Mouse (Mus musculus) embryo, embryonic 10 days (tissue): Measurements from ENCODE around the gene Syne2.

Source experiments
- DNase-seq: peaks from one replicate; pipeline ENCODE4 v3.0.0-alpha.2; 2015; ENCODE audit warnings: low spot score

The Syne2 gene

DNA sequence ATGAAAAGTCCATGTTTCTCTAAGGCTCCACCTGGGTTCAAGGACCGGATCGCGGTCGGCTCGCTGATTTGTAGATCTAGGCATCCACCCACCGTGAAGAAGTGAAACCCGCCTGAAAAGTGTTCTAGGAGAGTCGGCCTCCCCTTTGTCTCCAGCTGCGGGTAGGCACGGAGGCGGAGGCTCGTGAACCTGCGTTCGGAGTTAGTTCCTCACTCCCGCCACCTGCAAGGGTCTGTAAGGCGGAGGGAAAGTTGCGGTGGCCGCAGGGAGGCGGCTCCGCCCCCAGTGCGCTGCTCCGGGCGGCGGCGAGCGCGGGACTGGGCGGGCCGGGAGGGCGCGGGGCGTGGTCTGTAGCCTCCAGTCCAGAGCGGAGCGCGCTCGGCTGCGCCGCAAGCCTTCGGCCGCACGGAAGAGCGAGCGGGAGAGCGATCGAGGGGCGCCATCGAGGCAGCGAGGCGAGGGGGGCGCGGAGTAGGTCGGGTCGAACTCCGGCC is at the start of gene Syne2:
Gene Syne2, plus strand, starts transcription at position 176 of the 494 bp plus-strand sequence.
- DNase-seq: peak; percentile 87

DNA sequence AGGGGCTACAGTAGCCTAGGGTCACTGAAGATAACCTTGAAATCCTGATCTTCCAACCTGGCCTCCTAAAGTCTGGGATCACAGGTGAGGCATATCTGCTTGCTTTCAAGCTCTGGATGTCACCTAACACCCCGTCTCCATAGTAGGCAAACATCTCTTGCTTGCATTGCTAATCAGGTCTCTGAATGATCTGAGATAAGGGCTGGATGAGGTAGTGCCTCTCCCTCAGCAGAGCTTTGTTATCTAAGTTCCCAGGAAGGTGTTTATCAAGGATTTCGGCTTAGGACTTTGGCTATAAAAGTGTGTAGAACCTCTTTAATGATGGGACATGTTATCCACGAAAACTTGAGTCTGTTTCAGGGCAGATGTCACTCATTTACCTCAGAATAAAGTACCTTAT is 46.5 kb upstream of the Syne2 start:
- no peak for DNase-seq

DNA sequence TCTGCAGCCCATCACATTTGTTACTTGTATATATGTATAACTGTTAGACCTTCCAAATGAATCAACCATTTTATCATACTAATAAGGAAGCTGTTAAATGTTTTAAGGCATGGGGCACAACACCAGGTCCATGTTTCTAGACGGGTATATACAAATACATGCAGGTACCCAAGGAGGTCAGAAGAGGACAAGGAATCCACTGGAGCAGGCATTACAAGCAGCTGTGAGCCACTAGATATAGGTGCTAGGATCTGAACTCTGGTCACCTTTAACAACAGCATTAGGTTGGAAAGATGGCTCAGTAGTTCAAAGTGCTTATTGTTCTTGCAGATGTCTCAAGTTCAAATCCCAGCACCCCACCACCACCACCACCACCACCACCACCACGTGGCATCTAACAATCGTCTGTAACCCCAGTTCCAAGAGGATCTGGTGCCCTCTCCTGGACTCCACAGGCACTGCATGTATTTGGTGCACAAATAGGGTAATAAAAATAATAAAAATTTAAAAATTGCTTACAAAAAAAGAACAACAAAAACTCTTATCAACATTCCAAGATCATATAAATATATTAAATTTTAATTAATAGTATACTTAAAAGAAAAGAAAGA is 45.4 kb upstream of the Syne2 start:
- DNase-seq: peak; percentile 59

DNA sequence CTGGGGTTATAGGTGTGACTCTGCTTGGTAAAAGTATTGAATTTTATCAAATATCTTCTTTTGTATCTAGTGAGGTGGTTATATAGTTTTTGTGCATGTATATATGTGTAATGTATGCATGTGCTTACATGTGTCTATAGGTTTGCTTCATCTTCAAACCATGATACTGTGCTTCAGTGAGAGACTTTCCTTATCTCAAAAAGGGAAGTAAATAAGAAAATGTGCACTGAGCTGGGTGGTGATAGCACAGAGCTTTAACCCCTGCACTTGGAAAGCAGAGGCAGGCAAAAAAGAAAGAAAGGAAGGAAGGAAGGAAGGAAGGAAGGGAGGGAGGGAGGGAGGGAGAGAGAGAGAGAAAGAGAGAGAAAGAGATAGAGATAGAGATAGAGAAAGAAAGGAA is 36.5 kb upstream of the Syne2 start:
- no peak for DNase-seq

DNA sequence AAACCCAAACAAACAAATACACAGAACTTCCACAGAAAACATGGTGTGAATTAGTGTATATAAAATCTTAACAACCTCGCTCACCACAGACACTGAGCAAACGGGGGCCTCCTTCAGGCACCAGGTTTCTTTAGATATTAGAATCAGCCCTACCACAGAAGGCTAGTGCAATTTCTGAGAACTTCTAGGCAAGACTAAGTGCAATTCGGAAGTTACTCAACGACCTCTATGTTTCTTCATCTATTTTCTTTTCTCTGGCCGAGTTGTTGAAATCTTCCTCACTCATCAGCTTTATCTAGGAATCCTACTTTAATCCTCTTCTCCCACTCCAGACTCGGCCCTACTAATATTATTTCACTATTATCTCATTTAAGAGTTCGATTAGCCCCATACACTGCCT is 35.9 kb upstream of the Syne2 start:
- DNase-seq: no peak

DNA sequence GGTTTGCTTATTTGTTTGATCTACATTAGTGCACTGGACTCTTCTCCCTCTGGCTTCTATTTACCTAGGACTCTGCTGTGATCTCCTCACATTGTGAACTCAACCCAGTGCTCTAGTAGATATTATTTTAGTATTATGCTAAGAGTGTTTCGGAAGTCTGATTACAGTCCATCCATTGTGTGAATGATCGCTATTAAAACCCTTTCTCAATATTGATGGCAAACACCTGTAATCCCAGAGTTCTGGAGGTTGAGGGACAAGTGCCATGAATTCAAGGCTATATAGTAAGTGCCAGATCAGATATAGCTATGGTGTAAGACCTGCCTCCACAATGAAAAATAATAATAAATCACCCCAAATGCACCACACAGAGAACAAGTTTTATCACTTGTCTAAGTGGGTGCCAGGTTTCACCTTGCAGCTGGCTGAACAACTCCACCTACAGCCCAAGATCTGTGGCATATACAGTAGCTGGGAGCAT is 33.6 kb upstream of the Syne2 start:
- no peak for DNase-seq

DNA sequence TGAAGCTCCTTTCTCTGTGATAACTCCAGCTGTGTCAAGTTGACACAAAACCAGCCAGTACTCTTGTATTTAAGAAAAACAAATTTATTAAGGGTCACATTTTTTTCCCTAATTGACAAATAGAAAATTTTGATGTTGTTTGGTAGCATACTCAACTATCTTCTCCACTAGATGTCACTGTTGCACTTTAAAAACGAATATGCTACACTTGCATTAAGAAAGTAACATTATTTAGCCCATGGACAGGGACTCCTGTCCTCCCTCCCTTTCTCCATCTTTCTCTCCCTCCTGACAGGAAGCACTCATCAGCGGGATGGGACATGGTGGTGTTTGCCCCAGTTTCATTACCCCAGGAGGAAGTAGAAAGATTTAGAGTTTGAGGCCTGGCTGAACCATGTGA is 31.3 kb upstream of the Syne2 start:
- DNase-seq: peak; percentile 87

DNA sequence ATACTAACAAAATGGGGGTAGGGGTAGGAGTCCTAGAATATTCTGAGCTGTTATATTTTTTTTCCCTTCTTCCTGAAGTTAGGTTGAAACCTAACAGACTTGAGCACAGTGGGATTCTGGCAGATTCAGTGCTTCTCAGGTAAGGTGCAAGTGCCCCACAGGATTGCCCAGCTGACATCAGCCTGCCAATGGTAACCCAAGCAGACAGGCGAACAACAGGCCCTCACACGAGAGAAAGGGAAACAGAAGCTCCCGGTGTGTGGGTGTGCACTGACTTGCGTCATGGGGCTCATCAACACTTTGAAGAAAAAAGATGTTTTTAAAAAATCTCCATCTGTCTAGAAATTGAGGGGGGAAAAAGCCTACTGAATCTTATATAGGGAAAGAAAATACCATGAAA is 28.5 kb upstream of the Syne2 start:
- DNase-seq: no peak

DNA sequence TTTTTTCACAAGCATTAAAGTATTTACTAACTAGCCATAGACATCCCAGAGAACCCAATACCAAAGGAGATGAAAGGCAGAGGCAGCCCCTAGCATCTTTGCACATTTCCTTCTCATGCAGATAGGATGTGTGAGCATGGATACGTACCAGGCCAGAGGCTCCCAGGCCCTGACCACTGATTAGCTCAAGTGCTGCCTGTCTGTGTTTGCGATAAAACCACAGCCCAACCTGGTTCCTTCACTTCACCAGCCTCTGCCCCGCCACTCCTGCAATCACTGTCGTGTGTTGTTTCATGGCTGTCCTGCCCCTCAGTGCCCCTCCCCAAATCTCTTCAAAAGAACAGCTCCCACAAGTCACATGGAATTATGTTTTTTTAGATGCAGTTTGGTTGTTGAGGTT is 23.4 kb upstream of the Syne2 start:
- DNase-seq: no peak

DNA sequence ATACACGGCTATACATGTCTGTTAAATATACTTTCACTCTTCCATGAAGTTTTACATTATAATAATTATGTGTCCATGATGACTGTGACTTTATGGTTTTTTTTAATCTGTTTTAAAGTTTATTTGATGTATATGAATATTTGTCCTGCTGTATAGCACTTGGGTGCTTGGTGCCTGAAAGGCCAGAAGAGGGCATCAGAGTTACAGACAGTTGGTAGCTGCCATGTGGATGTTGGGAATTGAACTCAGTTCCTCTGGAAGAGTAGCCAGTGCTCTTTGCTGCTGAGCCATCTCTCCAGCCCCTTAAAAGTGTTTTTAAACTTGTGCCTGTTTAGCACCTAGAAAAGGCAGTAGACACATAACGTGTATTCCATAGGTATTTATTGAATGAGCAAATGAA is 21.4 kb upstream of the Syne2 start:
- peak; percentile 61 for DNase-seq

DNA sequence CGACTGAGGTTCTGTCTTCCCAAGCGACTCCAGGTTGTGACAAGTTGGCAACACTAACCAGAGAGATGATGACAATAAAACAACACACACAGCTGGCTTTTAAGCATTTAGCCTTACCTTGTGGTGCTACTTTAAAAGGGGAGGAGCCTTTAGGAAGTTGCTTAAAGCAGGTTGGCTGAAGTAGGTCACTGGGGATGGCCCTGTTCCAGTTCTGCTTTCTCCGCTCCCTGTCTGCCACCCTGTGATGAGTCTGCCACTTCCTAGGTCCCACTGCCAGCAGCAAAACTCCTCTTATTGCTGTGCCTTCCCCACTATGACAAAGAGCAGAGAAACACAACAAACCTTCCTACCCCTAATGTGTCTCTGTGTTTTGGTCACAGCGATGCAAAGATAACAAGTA is 11.7 kb upstream of the Syne2 start:
- DNase-seq: no peak

DNA sequence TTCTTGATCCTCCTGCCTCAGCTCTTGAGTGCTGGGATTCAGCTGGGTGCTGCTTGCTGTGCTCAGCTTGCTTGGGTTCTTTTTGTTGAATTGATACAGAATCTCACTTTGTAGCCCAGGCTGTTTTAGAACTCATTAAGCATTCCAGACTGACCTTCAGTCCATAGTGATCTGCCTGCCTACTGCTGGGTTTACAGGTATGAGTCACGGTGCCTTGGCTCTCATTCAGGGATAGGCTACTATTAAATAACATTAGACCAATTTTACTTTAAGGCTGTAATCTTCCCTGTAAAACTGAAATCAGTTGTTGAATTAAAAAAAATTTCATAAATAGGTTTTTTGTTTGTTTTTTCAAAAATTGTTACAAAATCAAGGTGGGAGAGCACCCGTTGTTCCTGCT is 4.2 kb upstream of the Syne2 start:
- DNase-seq: no peak

DNA sequence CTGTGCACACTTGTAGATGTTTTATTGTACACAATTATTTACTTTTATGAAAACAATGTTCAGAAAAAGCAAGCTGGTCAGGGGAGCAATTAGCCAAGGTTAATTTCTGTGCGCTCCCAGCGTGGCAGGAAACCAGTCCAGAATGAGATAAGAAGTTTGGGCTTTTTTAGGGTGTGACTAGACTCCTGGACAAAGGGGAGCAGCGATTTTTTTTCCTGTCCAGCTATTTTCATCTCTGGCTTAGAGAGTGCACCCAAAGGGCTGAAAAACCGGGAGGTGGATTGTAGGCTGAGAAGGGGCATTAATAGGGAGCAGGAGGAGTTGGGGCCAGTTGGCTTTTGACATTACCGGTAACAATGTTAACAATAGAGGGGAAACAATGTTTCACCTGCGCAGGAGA is 3.4 kb upstream of the Syne2 start:
- no peak for DNase-seq

DNA sequence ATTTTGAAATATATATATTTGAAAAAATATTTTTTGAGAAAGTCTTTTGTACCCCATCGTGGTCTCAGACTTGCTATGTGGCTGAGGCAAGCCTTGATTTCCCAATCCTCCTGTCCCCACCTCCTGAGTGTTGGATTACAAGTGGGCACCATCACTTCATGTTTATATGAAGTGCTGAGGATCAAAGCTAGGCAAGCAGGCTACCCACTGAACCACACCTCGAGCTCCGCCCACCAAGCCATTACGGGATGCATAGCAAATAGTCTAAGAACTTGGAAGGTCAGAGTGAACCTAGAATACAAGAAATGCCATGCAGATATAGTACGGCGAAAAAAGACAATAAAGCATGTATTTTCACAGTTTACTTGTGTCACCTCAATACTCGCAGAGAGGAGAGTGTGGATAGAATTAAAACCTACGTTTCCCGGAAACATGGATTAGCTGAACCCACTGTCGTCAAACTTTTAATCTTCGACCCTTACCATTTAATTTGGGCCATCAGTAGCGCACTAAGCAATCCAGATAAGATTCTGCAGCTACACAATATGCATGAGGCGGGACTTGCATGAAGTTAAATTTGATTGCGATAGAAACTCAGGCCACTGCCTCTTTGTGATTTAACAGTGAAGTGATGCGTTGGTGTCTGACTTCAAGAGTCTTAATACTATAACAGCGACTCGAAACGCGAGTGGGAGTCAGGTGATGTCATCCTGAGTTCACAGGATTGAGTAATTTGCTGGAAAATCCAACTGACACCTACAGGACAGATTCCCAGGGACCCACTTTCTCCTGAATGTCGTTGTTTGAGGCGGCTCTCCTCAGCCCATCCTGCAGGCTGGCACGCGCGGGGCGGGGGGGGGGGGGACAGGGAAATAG is 715 bp upstream of the Syne2 start:
- DNase-seq: no peak

DNA sequence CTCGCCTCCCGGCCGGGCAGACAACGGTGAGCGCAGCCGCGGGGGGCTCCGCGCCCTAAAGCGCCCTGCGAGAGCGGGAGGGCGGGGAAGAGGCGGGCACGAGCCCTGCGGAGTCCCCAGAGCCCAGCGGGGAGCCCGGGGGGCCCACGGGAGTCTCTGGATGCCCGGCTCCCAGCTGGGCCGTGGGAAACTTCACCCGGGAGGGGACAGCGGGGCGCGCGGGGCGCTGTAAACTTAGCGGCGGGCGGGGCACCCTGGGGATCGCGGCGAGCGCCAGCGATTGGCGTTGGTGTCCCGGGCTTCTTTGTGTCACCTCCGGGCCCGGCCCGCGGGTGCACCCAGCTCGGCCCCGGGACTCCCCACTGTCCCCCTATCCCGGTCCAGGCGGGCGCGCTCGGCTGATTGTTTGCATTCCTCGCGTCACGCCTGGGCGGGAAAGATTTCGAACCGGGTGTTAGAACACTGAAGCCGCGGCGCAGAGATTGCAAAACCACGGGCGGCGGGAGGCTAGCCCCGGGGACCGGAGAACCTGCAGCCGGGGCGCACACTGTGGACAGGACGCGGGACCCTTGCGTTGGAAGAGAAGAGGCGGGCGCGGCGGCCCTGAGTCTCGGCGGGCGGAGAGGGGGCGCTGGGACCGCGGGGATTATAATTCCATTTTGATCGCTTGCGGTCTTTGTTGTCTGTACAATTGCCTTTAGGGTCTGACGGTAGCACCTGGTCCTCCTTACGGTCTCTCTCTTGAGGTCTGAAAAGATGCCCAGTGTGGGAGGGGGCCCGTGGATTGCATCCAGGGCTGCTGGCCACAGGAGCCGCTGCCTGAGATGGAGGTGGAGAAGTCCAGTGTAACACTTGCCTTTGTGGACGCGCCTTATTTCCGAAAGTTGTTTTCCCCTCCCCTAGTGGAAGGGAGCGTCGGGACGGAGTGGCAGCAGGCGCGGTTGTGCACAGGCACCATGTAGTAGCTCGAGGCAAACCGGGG is 810 bp downstream of the Syne2 start:
- peak; percentile 72 for DNase-seq

DNA sequence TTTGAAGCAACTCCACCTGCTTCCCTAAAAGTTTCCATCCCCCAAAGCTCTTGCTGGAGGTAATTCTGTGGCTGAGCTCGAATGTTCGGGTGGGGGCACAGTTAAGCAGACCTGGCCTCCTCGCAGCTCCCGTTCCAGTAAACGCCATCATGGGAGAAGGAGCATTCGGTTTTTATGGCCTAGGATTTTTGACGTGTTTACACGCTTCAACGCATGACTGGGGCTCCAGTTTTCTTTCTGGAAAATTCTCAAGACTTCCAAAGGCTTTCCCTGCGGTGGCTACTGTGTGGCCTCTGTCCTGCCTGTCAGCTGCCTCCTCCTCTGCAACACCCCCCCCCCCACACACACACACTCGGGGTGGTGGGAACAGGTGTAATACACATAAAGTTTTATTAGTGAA is 1.5 kb downstream of the Syne2 start:
- DNase-seq: no peak

DNA sequence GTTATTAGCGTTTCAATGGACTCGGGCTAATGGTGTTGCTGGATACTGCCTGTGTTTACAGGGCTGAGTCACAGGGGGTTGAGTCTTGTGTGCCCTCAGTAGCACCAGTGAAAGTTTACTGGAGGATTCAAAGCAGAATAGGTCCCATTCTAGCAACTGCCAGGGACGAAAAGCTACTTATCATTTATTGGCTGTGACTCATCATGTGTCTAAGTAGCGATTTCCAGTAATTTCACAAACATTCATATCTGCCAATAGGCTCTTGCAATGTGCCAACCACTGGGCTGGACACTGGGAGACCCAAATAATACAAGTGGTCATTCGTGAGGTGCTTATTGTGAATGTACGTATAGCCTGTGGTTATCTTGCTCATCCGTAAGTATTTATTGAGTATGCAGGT is 2.3 kb downstream of the Syne2 start:
- DNase-seq: no peak

DNA sequence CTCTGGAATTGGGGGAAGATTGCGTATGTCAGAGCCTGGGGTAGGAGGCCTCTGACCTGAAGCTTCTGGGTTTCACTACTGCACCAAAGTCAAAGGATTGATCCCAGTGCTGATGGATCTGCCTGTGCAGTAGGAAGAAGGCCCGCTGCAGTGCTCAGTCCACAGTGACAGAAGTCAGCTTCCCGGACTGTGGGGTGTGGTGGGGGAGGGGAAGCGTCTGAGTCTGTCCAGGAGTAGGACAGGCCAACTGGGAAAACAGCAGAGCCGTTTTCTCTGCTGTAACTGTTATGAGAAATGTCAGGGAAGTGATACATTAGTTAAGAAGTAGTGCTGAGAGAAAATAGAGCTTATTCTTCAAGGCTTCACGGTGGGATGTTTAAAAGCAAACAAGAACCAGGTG is 4.2 kb downstream of the Syne2 start:
- DNase-seq: no peak

DNA sequence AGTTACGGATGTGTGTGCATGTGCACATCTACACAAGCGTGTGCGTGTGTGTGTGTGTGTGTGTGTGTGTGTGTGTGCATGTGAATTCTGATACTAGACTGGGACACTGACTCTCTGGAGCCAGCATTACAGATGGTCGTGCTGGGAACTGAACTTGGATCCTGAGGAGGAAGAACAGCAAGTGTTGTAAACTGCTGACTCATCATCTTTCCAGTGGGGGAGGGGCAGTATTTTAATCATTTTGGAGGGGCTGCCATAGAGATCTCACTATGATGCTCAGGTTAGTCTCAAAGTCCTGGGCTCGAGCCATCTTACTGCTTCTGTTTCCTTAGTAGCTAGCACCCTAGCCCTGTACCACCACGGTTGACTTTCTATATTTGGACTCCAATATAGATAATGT is 5.5 kb downstream of the Syne2 start:
- no peak for DNase-seq

DNA sequence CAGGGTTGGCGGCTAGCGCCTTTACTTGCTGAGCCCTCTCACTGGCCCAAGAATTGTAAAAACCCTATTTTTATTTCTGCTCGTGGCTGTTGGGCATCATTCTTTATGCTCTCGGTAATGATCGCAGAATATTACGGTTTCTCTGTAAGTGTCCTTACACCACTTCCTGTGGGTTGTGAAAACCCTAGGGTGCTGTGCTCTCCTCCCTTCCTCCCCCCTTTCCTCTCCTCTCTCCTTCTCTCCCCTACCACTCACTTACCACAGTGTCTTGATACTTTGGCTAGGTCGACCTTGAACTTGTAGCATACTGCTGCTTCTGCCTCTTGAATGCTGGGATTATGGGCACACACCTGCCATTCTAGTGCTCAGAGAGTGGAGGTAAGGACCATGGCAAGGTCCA is 7.5 kb downstream of the Syne2 start:
- DNase-seq: no peak

DNA sequence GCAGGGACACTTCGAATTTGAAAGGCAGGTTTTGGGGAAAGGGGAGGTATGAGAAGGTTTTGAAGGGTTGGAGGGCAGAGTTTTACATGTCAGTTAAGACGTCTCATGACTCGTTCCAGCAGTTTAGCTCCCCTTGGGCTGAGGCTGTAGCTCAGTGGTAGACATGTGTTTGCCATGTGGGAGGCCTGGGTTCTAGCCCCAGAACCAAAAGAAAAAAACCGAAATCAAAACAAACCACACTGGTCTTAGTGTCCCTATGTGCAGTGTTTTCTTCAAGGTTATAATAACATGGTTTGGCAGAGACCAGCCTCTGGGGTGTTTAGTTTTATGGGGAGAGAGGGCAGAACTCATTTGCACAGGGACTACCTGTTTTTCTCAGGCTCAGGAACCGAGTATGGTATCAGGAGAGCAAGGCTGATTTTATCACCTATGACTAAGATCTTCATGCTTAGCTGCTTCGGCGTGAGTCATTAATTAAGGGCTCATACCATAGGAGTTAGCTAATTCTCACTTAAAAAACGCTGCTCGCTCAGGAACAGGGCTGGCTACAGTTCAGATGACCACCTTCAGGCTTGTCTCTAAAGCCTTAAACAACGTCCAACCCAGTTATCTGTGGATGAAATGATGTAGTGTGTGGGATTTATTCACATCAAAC is 8.9 kb downstream of the Syne2 start:
- DNase-seq: peak; percentile 39

DNA sequence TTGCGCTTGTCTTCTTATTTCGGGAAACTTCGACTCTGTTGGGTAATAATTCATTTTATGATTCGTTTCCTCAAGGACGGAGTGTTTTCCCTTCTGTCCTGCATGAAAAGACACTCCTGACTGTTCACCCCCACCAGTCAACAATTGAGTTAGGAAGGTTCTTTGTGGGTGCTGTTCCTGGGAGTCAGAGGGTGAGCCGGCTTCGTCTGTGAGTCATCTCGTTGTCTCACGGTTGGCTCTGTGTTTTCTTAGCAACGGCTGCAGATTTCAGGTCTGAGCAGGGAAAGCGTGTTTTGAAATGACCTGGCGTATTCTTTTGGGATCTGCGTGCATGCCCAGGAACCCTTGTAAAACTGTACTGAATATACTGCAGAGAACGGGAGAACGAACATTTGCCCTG is 9.8 kb downstream of the Syne2 start:
- no peak for DNase-seq
